Mouse (Mus musculus): ENCODE measurements around the gene Metap1. TPM values are rescaled to one million over a fixed set of nuclear protein-coding genes. Genes with fewer than 3 reads are reported as not detected.

Metap1 gene
- polyA plus RNA-seq, 1 experiment from 2014 or later: 34.0 TPM

- Histone ChIP-seq H3K9me3 (no peaks in the 10 kb centered on the region), H3K27ac (replicated peaks) (no peak overlapping the region), H3K4me1 (peaks cover 30% of the 10 kb centered on the region), H3K4me2 (peak overlapping the region; percentile 87), H3K36me3 (no peaks in the 10 kb centered on the region), H3K27me3 (replicated peaks) (no peaks in the 10 kb centered on the region), H3K9ac (peak overlapping the region; percentile 89; the same call in 1 of the 2 replicates), H3K4me3 (peak overlapping the region; percentile 84; the same call in 1 of the 2 replicates)
- ATAC-seq (ENCODE audit: extremely low read depth, insufficient number of reproducible peaks, low FRiP score, low TSS enrichment): no peak
- WGBS: 59% methylated on average over 8 of the region's 8 CpGs
These were observed 36.2 kb upstream of the Metap1 start for GRCm38 (mm10) chr3:138525494-138525893.

- Histone ChIP-seq H3K4me3 (no peak overlapping the region), H3K27me3 (replicated peaks) (no peaks in the 10 kb centered on the region), H3K4me1 (peaks cover 17% of the 10 kb centered on the region), H3K27ac (replicated peaks) (no peak overlapping the region), H3K36me3 (no peaks in the 10 kb centered on the region), H3K9me3 (no peaks in the 10 kb centered on the region), H3K4me2 (no peak overlapping the region), H3K9ac (no peak overlapping the region)
- 89% methylated on average over 4 of the region's 4 CpGs for WGBS
- ATAC-seq (ENCODE audit: extremely low read depth, insufficient number of reproducible peaks, low FRiP score, low TSS enrichment): no peak
These were observed 34.6 kb upstream of the Metap1 start for GRCm38 (mm10) chr3:138523956-138524355.

- no peaks in the 10 kb centered on the region for H3K9me3 ChIP-seq
- H3K9ac ChIP-seq: no peak overlapping the region
- no peaks in the 10 kb centered on the region for H3K4me1 ChIP-seq
- H3K27me3 ChIP-seq (replicated peaks): no peaks in the 10 kb centered on the region
- no peak overlapping the region for H3K27ac ChIP-seq (replicated peaks)
- no peak for ATAC-seq (ENCODE audit: extremely low read depth, insufficient number of reproducible peaks, low FRiP score, low TSS enrichment)
- H3K4me2 ChIP-seq: no peak overlapping the region
- WGBS: 67% methylated on average over 6 of the region's 6 CpGs
- no peak overlapping the region for H3K4me3 ChIP-seq
- no peaks in the 10 kb centered on the region for H3K36me3 ChIP-seq
These were observed 29.9 kb upstream of the Metap1 start for GRCm38 (mm10) chr3:138519218-138519617.

GRCm38 (mm10) chr3:138517881-138518280, 28.6 kb upstream of the Metap1 start:
- no peak overlapping the region for H3K4me3 ChIP-seq
- H3K27ac ChIP-seq (replicated peaks): no peak overlapping the region
- H3K36me3 ChIP-seq: no peaks in the 10 kb centered on the region
- no peaks in the 10 kb centered on the region for H3K4me1 ChIP-seq
- no peak for ATAC-seq (ENCODE audit: extremely low read depth, insufficient number of reproducible peaks, low FRiP score, low TSS enrichment)
- no peaks in the 10 kb centered on the region for H3K27me3 ChIP-seq (replicated peaks)
- WGBS: 45% methylated on average over 3 of the region's 3 CpGs
- no peaks in the 10 kb centered on the region for H3K9me3 ChIP-seq
- H3K4me2 ChIP-seq: no peak overlapping the region
- H3K9ac ChIP-seq: no peak overlapping the region

GRCm38 (mm10) chr3:138515656-138516370, 26.5 kb upstream of the Metap1 start:
- ATAC-seq (ENCODE audit: extremely low read depth, insufficient number of reproducible peaks, low FRiP score, low TSS enrichment): no peak
- Histone ChIP-seq H3K9me3 (no peaks in the 10 kb centered on the region), H3K27me3 (replicated peaks) (no peaks in the 10 kb centered on the region), H3K4me1 (no peaks in the 10 kb centered on the region), H3K4me2 (no peak overlapping the region), H3K9ac (no peak overlapping the region), H3K36me3 (no peaks in the 10 kb centered on the region), H3K4me3 (no peak overlapping the region), H3K27ac (replicated peaks) (no peak overlapping the region)
- WGBS: 68% methylated on average over 10 of the region's 10 CpGs

GRCm38 (mm10) chr3:138514749-138515148, 25.4 kb upstream of the Metap1 start:
- Histone ChIP-seq H3K27ac (replicated peaks) (no peak overlapping the region), H3K36me3 (no peaks in the 10 kb centered on the region), H3K4me1 (no peaks in the 10 kb centered on the region), H3K4me3 (no peak overlapping the region), H3K4me2 (no peak overlapping the region), H3K27me3 (replicated peaks) (peaks cover 4% of the 10 kb centered on the region; the same call in 1 of the 2 replicates), H3K9ac (no peak overlapping the region), H3K9me3 (no peaks in the 10 kb centered on the region)
- 61% methylated on average over 3 of the region's 3 CpGs for whole genome bisulfite sequencing
- ATAC-seq (ENCODE audit: extremely low read depth, insufficient number of reproducible peaks, low FRiP score, low TSS enrichment): no peak

GRCm38 (mm10) chr3:138513243-138513642, 23.9 kb upstream of the Metap1 start:
- Histone ChIP-seq H3K36me3 (no peaks in the 10 kb centered on the region), H3K4me2 (no peak overlapping the region), H3K27ac (replicated peaks) (no peak overlapping the region), H3K27me3 (replicated peaks) (peaks cover 4% of the 10 kb centered on the region; the same call in 1 of the 2 replicates), H3K9me3 (no peaks in the 10 kb centered on the region), H3K4me1 (no peaks in the 10 kb centered on the region), H3K4me3 (no peak overlapping the region), H3K9ac (no peak overlapping the region)
- 70% methylated on average over 12 of the region's 12 CpGs for WGBS
- no peak for ATAC-seq (ENCODE audit: extremely low read depth, insufficient number of reproducible peaks, low FRiP score, low TSS enrichment)

GRCm38 (mm10) chr3:138510471-138510870, 21.2 kb upstream of the Metap1 start:
- H3K27me3 ChIP-seq (replicated peaks): peaks cover 14% of the 10 kb centered on the region
- H3K9ac ChIP-seq: no peak overlapping the region
- no peaks in the 10 kb centered on the region for H3K9me3 ChIP-seq
- no peak overlapping the region for H3K4me3 ChIP-seq
- ATAC-seq (ENCODE audit: extremely low read depth, insufficient number of reproducible peaks, low FRiP score, low TSS enrichment): no peak
- no peaks in the 10 kb centered on the region for H3K36me3 ChIP-seq
- H3K4me2 ChIP-seq: no peak overlapping the region
- WGBS: 72% methylated on average over 5 of the region's 5 CpGs
- no peak overlapping the region for H3K27ac ChIP-seq (replicated peaks)
- H3K4me1 ChIP-seq: no peaks in the 10 kb centered on the region

- no peaks in the 10 kb centered on the region for H3K9me3 ChIP-seq
- H3K27ac ChIP-seq (replicated peaks): no peak overlapping the region
- no peak overlapping the region for H3K4me3 ChIP-seq
- H3K27me3 ChIP-seq (replicated peaks): peaks cover 18% of the 10 kb centered on the region
- no peaks in the 10 kb centered on the region for H3K4me1 ChIP-seq
- WGBS: 77% methylated on average over 2 of the region's 2 CpGs
- no peak overlapping the region for H3K9ac ChIP-seq
- ATAC-seq (ENCODE audit: extremely low read depth, insufficient number of reproducible peaks, low FRiP score, low TSS enrichment): no peak
- no peaks in the 10 kb centered on the region for H3K36me3 ChIP-seq
- no peak overlapping the region for H3K4me2 ChIP-seq
These were observed 20.3 kb upstream of the Metap1 start for GRCm38 (mm10) chr3:138509581-138509980.

GRCm38 (mm10) chr3:138506749-138507148, 17.4 kb upstream of the Metap1 start:
- H3K4me3 ChIP-seq: no peak overlapping the region

GRCm38 (mm10) chr3:138503754-138504153, 14.4 kb upstream of the Metap1 start:
- ATAC-seq (ENCODE audit: extremely low read depth, insufficient number of reproducible peaks, low FRiP score, low TSS enrichment): no peak
- Histone ChIP-seq H3K9ac (no peak overlapping the region), H3K27ac (replicated peaks) (no peak overlapping the region), H3K36me3 (no peaks in the 10 kb centered on the region), H3K4me2 (peak overlapping the region; percentile 48), H3K27me3 (replicated peaks) (peaks cover 38% of the 10 kb centered on the region), H3K4me1 (peaks cover 5% of the 10 kb centered on the region; the same call in 1 of the 2 replicates), H3K9me3 (no peaks in the 10 kb centered on the region), H3K4me3 (no peak overlapping the region)
- 24% methylated on average over 11 of the region's 11 CpGs for WGBS

More at GRCm38 (mm10) chr3:138506749-138507148, 17.4 kb upstream of the Metap1 start:
- Histone ChIP-seq H3K27ac (replicated peaks) (no peak overlapping the region), H3K4me1 (peaks cover 5% of the 10 kb centered on the region; the same call in 1 of the 2 replicates), H3K9ac (no peak overlapping the region), H3K36me3 (no peaks in the 10 kb centered on the region), H3K4me2 (no peak overlapping the region), H3K27me3 (replicated peaks) (peaks cover 29% of the 10 kb centered on the region), H3K9me3 (no peaks in the 10 kb centered on the region)
- WGBS: 49% methylated on average over 6 of the region's 6 CpGs
- no peak for ATAC-seq (ENCODE audit: extremely low read depth, insufficient number of reproducible peaks, low FRiP score, low TSS enrichment)

Data from heart, embryonic 13.5 days (tissue).